Mouse (Mus musculus) liver, embryonic 12.5 days (tissue): ENCODE data around the gene Plekhb1. TPM values are rescaled to one million over a fixed set of nuclear protein-coding genes. Genes with fewer than 3 reads are reported as not detected.

Experiments
- ATAC-seq: fragments of 200-750 bp; cut with Nextera tagmentation; 2 replicates; pipeline ENCODE4 v1.8.0; 2017; ENCODE audit warnings: moderate number of reproducible peaks, mild to moderate bottlenecking, moderate library complexity
- H3K27ac ChIP-seq: fragments of 300-500 bp; sonication (generic); 2 replicates; pipeline ENCODE4 v1.5.1; 2016; ENCODE audit warnings: mild to moderate bottlenecking
- H3K27me3 ChIP-seq: fragments of 300-500 bp; sonication (generic); replicated peaks from 2 replicates; pipeline ENCODE4 v1.6.1; 2016; ENCODE audit warnings: mild to moderate bottlenecking, moderate library complexity
- H3K36me3 ChIP-seq: fragments of 300-500 bp; sonication (generic); 2 replicates; pipeline ENCODE4 v1.6.1; 2016; ENCODE audit warnings: mild to moderate bottlenecking, moderate library complexity
- H3K4me1 ChIP-seq: fragments of 300-500 bp; sonication (generic); 2 replicates; pipeline ENCODE4 v1.6.1; 2016
- H3K4me2 ChIP-seq: fragments of 300-500 bp; sonication (generic); 2 replicates; pipeline ENCODE4 v1.6.1; 2016; ENCODE audit warnings: mild to moderate bottlenecking, moderate library complexity
- H3K4me3 ChIP-seq: fragments of 300-500 bp; sonication (generic); 2 replicates; pipeline ENCODE4 v1.5.1; 2016; ENCODE audit warnings: mild to moderate bottlenecking, moderate library complexity
- H3K9ac ChIP-seq: fragments of 300-500 bp; sonication (generic); 2 replicates; pipeline ENCODE4 v1.6.1; 2016; ENCODE audit warnings: mild to moderate bottlenecking, moderate library complexity
- H3K9me3 ChIP-seq: fragments of 300-500 bp; sonication (generic); replicated peaks from 2 replicates; pipeline ENCODE4 v1.6.1; 2016; ENCODE audit warnings: mild to moderate bottlenecking, moderate library complexity
- WGBS: fragments of 180-500 bp; shearing (Covaris S2); methylation state at CpG from one replicate; pipeline ENCODE4 v1.1.7; 2016; ENCODE audit not compliant: insufficient replicate concordance; 5-methylcytosine and 5-hydroxymethylcytosine counted together
- polyA plus RNA-seq: library from polyadenylated mRNA; unstranded; fragments of >200 nt; fragmentation: Nextera tagmentation; extraction: Ambion mirVana; gene quantifications from 2 replicates; pipeline ENCODE4 v1.2.1, GENCODE M21; 2016

Plekhb1 gene
- polyA plus RNA-seq, 1 experiment from 2014 or later: 0.43 TPM

DNA sequence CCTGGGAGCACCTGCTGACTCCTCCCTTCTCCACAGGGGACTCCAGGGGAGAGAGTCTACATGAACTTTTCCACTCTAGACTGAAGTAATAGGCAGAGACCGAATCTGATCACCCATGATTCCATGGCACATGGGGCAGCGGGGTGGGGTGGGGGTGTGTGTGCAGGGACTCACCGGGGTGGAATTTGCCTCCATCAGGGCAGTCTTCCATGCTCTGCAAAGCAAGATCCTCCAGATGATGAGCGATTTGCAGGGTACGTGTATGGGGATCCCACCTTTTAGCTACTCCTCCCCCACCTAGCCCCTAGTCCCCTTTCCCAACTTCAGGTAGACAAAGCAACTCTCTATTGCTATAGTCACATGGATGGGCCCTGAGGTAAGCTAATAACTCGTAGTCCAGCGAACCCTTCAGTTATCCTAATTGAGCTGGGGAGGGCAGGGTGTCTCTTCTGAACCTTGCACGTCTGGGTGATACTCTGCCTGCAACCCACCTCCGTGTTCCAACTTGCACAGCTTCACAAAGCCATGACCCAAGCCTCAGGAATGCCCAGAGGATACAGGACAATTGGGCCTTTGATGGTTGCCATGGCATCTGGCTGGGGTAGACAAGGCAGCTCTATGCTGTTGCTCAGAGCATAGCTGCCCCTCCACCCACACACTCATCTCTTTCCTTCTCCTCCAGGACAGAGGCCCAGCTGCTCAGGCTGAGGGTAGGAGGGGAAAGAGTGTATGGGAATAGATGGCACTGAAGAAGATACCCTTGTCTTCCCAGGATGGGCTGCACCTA lies 8.5 kb downstream of the Plekhb1 start:
- Histone ChIP-seq H3K27ac (no peak overlapping the region), H3K27me3 (no peaks in the 10 kb centered on the region), H3K36me3 (no peaks in the 10 kb centered on the region), H3K4me1 (peaks cover 9% of the 10 kb centered on the region; the same call in 1 of the 2 replicates), H3K9ac (no peak overlapping the region), H3K4me2 (no peak overlapping the region), H3K9me3 (no peaks in the 10 kb centered on the region), H3K4me3 (no peak overlapping the region)
- ATAC-seq: no peak
- 75% methylated on average over 9 of the region's 9 CpGs for WGBS

DNA sequence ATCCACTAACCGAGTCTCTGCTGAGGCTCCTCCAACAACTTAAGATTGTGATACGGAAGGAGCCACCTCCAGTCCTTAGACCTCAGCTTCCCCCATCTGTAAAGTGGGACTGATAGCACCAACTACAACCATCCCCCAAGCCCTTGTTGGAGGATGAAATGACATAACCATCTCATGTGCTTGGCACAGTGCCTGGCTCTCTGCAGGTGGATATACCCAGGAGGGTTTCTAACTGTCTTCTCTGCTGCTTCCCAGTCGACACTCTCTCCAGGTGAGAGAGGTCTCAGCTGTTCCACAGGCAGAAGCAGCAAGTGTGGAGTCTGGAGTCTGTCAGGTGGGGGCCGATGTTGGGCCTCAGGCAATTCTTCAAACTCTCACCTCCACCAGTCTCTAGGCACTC lies 11.2 kb downstream of the Plekhb1 start:
- H3K4me3 ChIP-seq: no peak overlapping the region
- no peaks in the 10 kb centered on the region for H3K9me3 ChIP-seq
- no peaks in the 10 kb centered on the region for H3K36me3 ChIP-seq
- H3K4me2 ChIP-seq: no peak overlapping the region
- 42% methylated on average over 4 of the region's 4 CpGs for WGBS
- ATAC-seq: no peak
- no peaks in the 10 kb centered on the region for H3K27me3 ChIP-seq
- H3K27ac ChIP-seq: no peak overlapping the region
- no peak overlapping the region for H3K9ac ChIP-seq
- peaks cover 18% of the 10 kb centered on the region for H3K4me1 ChIP-seq

DNA sequence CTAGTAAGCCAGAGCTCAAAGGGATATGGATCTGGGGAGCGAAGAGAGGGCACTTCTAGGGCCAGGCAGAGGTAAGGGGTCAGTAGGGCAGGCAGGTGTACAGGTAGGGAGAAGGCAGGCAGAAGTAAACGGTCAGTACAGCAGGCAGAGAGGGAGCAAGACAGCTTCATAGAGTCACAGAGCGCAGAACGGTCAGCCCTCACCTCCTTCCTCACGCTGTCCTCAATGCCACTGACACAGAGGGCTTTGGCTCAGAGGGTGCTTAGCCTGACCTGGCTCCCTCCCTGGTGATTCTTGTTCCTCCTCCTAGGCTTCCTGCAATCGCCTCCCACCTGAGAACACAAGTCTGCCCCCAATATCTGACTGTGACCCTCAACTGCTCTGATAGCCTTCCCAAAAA lies 11.8 kb downstream of the Plekhb1 start:
- WGBS: 76% methylated on average over 6 of the region's 6 CpGs
- ATAC-seq: no peak

DNA sequence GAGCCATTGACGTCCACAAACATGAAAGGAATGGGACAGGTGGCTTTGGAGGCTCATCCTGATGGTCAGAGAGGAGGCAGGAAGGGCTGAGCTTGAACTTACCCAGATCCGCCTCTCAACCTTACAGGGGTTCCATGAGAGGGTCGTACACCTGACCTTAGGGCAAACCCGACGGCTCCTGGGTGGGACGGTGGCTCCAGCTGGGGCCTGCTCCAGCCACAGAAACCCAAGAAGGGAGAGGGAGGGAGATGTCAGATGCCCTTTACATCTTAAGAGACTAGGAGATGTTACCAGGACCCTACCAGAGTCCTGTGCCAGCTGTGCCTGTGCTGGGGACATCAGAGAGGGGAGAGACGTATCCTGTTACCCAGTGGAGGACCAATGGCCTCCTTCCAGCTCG lies 12.4 kb downstream of the Plekhb1 start:
- ATAC-seq: no peak
- no peaks in the 10 kb centered on the region for H3K27me3 ChIP-seq
- H3K9me3 ChIP-seq: no peaks in the 10 kb centered on the region
- no peak overlapping the region for H3K9ac ChIP-seq
- H3K4me3 ChIP-seq: no peak overlapping the region
- no peak overlapping the region for H3K27ac ChIP-seq
- H3K4me1 ChIP-seq: peaks cover 26% of the 10 kb centered on the region
- no peaks in the 10 kb centered on the region for H3K36me3 ChIP-seq
- 67% methylated on average over 8 of the region's 8 CpGs for WGBS
- no peak overlapping the region for H3K4me2 ChIP-seq

More for the DNA sequence above, 11.8 kb downstream of the Plekhb1 start:
- Histone ChIP-seq H3K9me3 (no peaks in the 10 kb centered on the region), H3K27me3 (no peaks in the 10 kb centered on the region), H3K9ac (no peak overlapping the region), H3K36me3 (no peaks in the 10 kb centered on the region), H3K4me2 (no peak overlapping the region), H3K4me3 (no peak overlapping the region), H3K27ac (no peak overlapping the region), H3K4me1 (peaks cover 20% of the 10 kb centered on the region)

DNA sequence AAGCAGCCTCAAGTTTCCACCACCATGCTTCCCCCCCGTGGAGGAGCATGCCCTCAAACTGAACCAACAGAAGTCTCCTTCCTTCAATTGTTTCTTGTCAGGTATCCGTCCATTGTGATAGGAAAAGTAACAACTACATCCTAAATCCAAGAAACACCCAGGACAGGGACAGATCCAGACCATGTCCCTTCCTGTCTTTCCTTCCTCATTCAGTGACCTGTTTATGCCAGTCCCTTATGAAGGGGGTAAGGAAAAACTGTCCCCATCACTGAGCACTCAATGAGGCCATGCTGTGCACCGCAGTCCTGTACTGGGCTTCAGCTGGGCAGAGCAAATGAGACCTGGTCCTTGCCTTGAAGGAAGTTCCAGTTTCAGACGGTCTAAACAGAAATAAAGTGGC lies 13.1 kb downstream of the Plekhb1 start:
- Histone ChIP-seq H3K4me2 (no peak overlapping the region), H3K36me3 (no peaks in the 10 kb centered on the region), H3K4me1 (peaks cover 29% of the 10 kb centered on the region), H3K9me3 (no peaks in the 10 kb centered on the region), H3K27ac (no peak overlapping the region), H3K4me3 (no peak overlapping the region), H3K27me3 (no peaks in the 10 kb centered on the region), H3K9ac (no peak overlapping the region)
- no peak for ATAC-seq
- WGBS: 62% methylated on average over 4 of the region's 4 CpGs

DNA sequence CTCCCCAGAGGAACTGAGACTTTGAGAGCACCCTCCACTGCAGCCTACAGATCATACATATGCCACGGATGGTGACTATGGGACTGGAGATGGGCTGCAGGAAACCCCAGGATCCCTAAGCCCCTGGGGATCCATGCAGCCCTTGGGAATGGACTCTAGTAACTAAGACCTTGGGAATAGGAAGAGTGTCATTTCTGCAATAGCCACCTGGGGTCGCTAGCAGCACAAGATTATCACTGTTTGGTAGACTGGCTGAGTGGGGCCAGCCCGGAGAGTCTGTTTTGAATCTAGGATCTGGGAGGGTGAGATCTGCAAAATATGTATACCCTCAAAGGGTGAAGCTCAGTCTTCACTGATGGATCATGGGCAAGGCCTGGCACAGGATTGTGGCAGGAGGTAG lies 17.1 kb downstream of the Plekhb1 start:
- peak; percentile 53 for ATAC-seq
- Histone ChIP-seq H3K27me3 (no peaks in the 10 kb centered on the region), H3K4me2 (no peak overlapping the region), H3K9me3 (no peaks in the 10 kb centered on the region), H3K36me3 (peaks cover 24% of the 10 kb centered on the region; the same call in 1 of the 2 replicates), H3K9ac (no peak overlapping the region), H3K4me3 (no peak overlapping the region), H3K4me1 (peaks cover 27% of the 10 kb centered on the region), H3K27ac (no peak overlapping the region)
- 29% methylated on average over 3 of the region's 3 CpGs for WGBS

DNA sequence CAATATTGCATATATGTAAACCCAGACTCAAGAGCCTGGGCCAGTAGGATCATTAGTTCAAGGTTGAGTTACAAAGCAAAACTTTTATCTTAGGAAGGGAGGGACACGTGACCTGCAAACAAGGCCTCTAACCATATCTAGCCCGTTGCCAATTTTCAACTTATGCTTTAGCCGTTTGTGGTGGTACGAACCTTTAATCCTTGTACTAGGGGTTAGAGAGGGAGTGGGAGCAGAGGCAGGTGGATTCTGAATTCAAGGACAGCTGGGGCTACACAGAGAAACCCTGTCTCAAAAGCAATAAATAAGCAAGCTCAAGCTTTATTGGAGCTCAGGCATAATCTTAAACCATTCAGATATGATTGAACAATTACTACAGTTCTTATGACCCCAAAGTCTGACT lies 19.8 kb downstream of the Plekhb1 start:
- H3K9me3 ChIP-seq: no peaks in the 10 kb centered on the region
- H3K36me3 ChIP-seq: peaks cover 36% of the 10 kb centered on the region
- H3K9ac ChIP-seq: no peak overlapping the region
- H3K27me3 ChIP-seq: no peaks in the 10 kb centered on the region
- no peak overlapping the region for H3K4me2 ChIP-seq
- no peak for ATAC-seq
- H3K4me1 ChIP-seq: peaks cover 24% of the 10 kb centered on the region
- H3K27ac ChIP-seq: no peak overlapping the region
- H3K4me3 ChIP-seq: no peak overlapping the region
- WGBS: 72% methylated on average over 4 of the region's 4 CpGs

DNA sequence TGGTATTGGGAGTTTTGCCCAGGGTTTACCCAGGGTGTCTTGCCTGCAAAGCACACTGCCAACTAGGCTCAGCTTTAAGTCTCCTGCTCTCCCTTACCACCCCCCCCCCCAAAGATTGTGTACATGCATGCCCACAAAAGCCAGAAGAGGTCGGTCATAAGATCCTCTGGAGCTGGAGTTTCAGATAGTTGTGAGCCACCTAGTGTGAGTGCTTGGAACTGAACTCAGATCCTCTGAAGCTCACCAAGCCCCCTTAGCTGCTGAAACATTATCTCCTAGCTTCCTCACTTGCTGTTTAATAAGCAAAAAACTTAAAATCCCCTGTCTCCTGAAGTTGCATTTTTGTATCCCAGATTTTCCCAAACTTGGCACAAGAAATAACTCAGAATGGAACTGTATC lies 24.6 kb downstream of the Plekhb1 start:
- no peak overlapping the region for H3K4me2 ChIP-seq
- H3K27ac ChIP-seq: no peak overlapping the region
- H3K36me3 ChIP-seq: peaks cover 53% of the 10 kb centered on the region
- no peak overlapping the region for H3K4me3 ChIP-seq
- 13% methylated on average over 1 of the region's 1 CpGs for WGBS
- H3K9ac ChIP-seq: no peak overlapping the region
- no peaks in the 10 kb centered on the region for H3K9me3 ChIP-seq
- no peak for ATAC-seq
- no peaks in the 10 kb centered on the region for H3K4me1 ChIP-seq
- no peaks in the 10 kb centered on the region for H3K27me3 ChIP-seq

DNA sequence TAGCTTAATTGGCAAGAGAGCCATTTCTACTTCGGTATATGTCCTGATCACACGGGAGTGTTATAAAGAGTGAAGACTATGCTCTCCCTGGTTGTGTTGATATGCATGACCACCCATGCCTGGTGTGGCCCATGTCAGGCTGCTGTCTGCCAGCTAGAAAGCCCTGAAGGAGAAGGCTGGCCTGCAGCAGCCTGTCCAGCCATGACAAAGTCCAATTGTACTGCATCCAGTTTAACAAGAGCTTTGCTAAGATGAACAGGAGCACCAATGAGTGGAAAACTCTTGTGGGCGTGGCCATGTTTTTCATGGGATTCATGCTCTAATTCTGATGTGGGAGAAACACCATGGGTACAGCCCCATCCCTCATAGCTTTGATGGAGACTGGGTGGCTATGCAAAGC lies 37.7 kb downstream of the Plekhb1 start:
- no peak overlapping the region for H3K4me3 ChIP-seq
- WGBS: 73% methylated on average over 3 of the region's 3 CpGs
- H3K27ac ChIP-seq: no peak overlapping the region
- H3K4me2 ChIP-seq: no peak overlapping the region
- no peaks in the 10 kb centered on the region for H3K27me3 ChIP-seq
- no peaks in the 10 kb centered on the region for H3K9me3 ChIP-seq
- ATAC-seq: no peak
- H3K4me1 ChIP-seq: peaks cover 26% of the 10 kb centered on the region
- no peak overlapping the region for H3K9ac ChIP-seq
- H3K36me3 ChIP-seq: peaks cover 17% of the 10 kb centered on the region

DNA sequence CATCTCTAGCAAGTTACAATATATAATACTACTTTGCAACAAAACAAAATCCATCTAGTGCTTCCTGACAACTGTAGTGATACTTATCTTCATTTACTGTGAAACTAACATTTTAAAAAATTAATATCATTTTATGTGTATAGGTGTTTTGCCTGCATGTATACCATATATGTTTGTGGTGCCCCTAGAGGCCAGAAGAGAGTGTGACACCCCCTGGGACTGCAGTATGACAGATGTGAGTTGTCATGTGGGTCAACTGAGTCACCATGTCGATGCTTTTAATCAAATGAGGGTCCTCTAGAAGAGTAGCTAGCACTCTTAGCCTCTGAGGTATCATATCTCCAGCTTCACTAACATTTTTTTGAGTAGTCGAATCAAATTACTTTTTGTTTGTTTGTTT lies 39.9 kb downstream of the Plekhb1 start:
- peaks cover 2% of the 10 kb centered on the region; the same call in 1 of the 2 replicates for H3K36me3 ChIP-seq
- H3K9ac ChIP-seq: no peak overlapping the region
- WGBS: 72% methylated on average over 2 of the region's 2 CpGs
- H3K9me3 ChIP-seq: no peaks in the 10 kb centered on the region
- no peaks in the 10 kb centered on the region for H3K27me3 ChIP-seq
- no peak overlapping the region for H3K27ac ChIP-seq
- ATAC-seq: 0 out of 2 replicates have a peak, but pooled peaks have one; percentile 52
- peaks cover 35% of the 10 kb centered on the region for H3K4me1 ChIP-seq
- no peak overlapping the region for H3K4me2 ChIP-seq
- H3K4me3 ChIP-seq: no peak overlapping the region

DNA sequence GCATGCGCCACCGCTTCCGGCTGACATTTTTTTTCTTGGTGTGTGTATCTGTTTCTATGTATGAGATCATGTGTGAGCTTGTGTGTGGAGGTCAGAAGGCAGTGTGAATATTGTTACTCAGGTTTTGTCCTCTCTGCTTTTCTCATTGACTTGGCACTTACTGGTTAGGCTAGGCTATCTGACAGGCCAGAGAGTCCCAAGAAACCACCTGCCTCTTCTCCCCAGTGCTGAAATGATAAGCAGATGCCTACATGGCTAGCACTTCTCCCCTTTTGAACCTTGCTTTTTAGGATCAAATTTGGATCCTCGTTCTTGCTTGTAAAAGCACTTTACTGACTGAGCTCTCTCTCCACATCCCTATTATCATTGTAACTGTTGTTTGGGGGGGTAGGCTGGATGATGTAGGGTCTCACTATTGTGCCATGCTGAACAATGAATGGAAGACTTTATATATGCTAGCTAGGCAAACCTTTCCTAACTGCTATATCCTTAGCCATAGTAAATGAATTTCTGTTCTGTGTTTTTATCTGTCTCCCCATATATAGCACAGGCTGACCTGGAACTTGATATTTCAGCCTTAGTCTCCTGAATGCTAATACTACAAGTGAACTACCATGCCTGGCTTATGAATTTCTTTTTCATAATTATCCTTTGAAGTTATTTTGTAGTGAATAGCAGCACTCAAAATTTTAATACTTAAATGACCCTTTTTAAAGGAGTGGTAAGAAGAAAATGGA lies 45.9 kb downstream of the Plekhb1 start:
- peak; percentile 89 for ATAC-seq
- Histone ChIP-seq H3K9ac (peak overlapping the region; percentile 44), H3K27ac (peak overlapping the region; percentile 80), H3K4me3 (no peak overlapping the region), H3K36me3 (no peaks in the 10 kb centered on the region), H3K4me1 (peaks cover 57% of the 10 kb centered on the region), H3K4me2 (peak overlapping the region; percentile 55), H3K9me3 (no peaks in the 10 kb centered on the region), H3K27me3 (no peaks in the 10 kb centered on the region)
- WGBS: 62% methylated on average over 4 of the region's 4 CpGs

DNA sequence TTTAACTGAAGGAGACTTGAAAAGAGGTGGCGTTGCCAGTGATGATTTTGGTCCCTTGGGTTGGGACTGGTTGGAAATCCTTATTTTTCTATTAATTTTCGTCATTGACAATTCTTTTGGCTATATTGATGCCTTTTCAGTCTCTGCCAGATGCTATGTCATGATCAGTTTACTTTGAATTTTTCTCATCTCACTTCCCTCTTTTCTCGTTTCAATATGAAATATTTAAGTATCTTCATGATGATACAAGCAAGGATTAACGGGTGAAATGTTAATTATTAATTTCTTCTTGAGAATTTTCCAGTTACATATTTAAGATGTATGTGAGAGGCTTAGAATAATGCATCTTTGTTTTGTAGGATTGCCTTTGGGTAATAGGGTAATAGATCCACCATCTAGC lies 53.3 kb downstream of the Plekhb1 start:
- peak overlapping the region; percentile 100 for H3K27ac ChIP-seq
- WGBS: 16% methylated on average over 4 of the region's 4 CpGs
- peaks cover 28% of the 10 kb centered on the region for H3K4me1 ChIP-seq
- H3K4me3 ChIP-seq: peak overlapping the region; percentile 98
- H3K4me2 ChIP-seq: peak overlapping the region; percentile 77
- no peak for ATAC-seq
- H3K9me3 ChIP-seq: no peaks in the 10 kb centered on the region
- peak overlapping the region; percentile 99 for H3K9ac ChIP-seq
- H3K27me3 ChIP-seq: 0 out of 2 replicates have a peak, but pooled peaks cover 8% of the 10 kb centered on the region
- H3K36me3 ChIP-seq: no peaks in the 10 kb centered on the region
